Mouse (Mus musculus): Measurements from ENCODE around the gene Nrxn3. TPM values are rescaled to one million over a fixed set of nuclear protein-coding genes. Genes with fewer than 3 reads are reported as not detected.

The Nrxn3 gene
- polyA plus RNA-seq, 1 experiment, result 0.19 TPM

GRCm38 (mm10) chr12:89148974-89149411 lies 426.3 kb downstream of the Nrxn3 start:
- TF ChIP-seq CTCF (IDR thresholded peaks at IDR 0.05; ENCODE audit: borderline replicate concordance, control insufficient read depth, extremely low read depth, insufficient read depth, low read length, poor library complexity) (no peak), POLR2A (IDR thresholded peaks at IDR 0.05; ENCODE audit: control insufficient read depth, extremely low read depth, insufficient read depth, low read length, poor library complexity) (no peak)
- Histone ChIP-seq H3K36me3 (ENCODE audit: control insufficient read depth, insufficient read depth, low read length) (no peaks in the 10 kb centered on the region), H3K4me1 (replicated peaks; ENCODE audit: control insufficient read depth, insufficient read depth, low read length) (no peaks in the 10 kb centered on the region), H3K4me3 (ENCODE audit: control insufficient read depth, insufficient read depth, low read length) (no peak overlapping the region), H3K27ac (ENCODE audit: control insufficient read depth, insufficient read depth, low read length) (no peak overlapping the region), H3K27me3 (ENCODE audit: control insufficient read depth, insufficient read depth, low read length) (no peaks in the 10 kb centered on the region)
- DNase-seq, result no peak
- WGBS, result 37% methylated on average over 3 of the region's 3 CpGs

GRCm38 (mm10) chr12:89149455-89149854 lies 426.8 kb downstream of the Nrxn3 start:
- no peak overlapping the region for H3K27ac ChIP-seq (ENCODE audit: control insufficient read depth, insufficient read depth, low read length)
- no peaks in the 10 kb centered on the region for H3K36me3 ChIP-seq (ENCODE audit: control insufficient read depth, insufficient read depth, low read length)
- 84% methylated on average over 2 of the region's 2 CpGs for WGBS
- no peaks in the 10 kb centered on the region for H3K4me1 ChIP-seq (replicated peaks; ENCODE audit: control insufficient read depth, insufficient read depth, low read length)
- no peaks in the 10 kb centered on the region for H3K27me3 ChIP-seq (ENCODE audit: control insufficient read depth, insufficient read depth, low read length)
- no peak overlapping the region for H3K4me3 ChIP-seq (ENCODE audit: control insufficient read depth, insufficient read depth, low read length)
- no peak for DNase-seq
- no peak for TF ChIP-seq CTCF (IDR thresholded peaks at IDR 0.05; ENCODE audit: borderline replicate concordance, control insufficient read depth, extremely low read depth, insufficient read depth, low read length, poor library complexity)
- TF ChIP-seq POLR2A (IDR thresholded peaks at IDR 0.05; ENCODE audit: control insufficient read depth, extremely low read depth, insufficient read depth, low read length, poor library complexity), result no peak

- DNase-seq, result no peak
- H3K27me3 ChIP-seq (ENCODE audit: control insufficient read depth, insufficient read depth, low read length), result no peaks in the 10 kb centered on the region
- WGBS, result 87% methylated on average over 9 of the region's 9 CpGs
- H3K4me1 ChIP-seq (replicated peaks; ENCODE audit: control insufficient read depth, insufficient read depth, low read length), result no peaks in the 10 kb centered on the region
- TF ChIP-seq CTCF (IDR thresholded peaks at IDR 0.05; ENCODE audit: borderline replicate concordance, control insufficient read depth, extremely low read depth, insufficient read depth, low read length, poor library complexity), result no peak
- TF ChIP-seq POLR2A (IDR thresholded peaks at IDR 0.05; ENCODE audit: control insufficient read depth, extremely low read depth, insufficient read depth, low read length, poor library complexity), result no peak
- H3K27ac ChIP-seq (ENCODE audit: control insufficient read depth, insufficient read depth, low read length), result no peak overlapping the region
- H3K36me3 ChIP-seq (ENCODE audit: control insufficient read depth, insufficient read depth, low read length), result no peaks in the 10 kb centered on the region
- no peak overlapping the region for H3K4me3 ChIP-seq (ENCODE audit: control insufficient read depth, insufficient read depth, low read length)
Observed at GRCm38 (mm10) chr12:89156086-89156757, 433.5 kb downstream of the Nrxn3 start.

- Histone ChIP-seq H3K36me3 (ENCODE audit: control insufficient read depth, insufficient read depth, low read length) (no peaks in the 10 kb centered on the region), H3K4me1 (replicated peaks; ENCODE audit: control insufficient read depth, insufficient read depth, low read length) (no peaks in the 10 kb centered on the region), H3K27me3 (ENCODE audit: control insufficient read depth, insufficient read depth, low read length) (no peaks in the 10 kb centered on the region), H3K4me3 (ENCODE audit: control insufficient read depth, insufficient read depth, low read length) (no peak overlapping the region), H3K27ac (ENCODE audit: control insufficient read depth, insufficient read depth, low read length) (no peak overlapping the region)
- no peak for DNase-seq
- WGBS, result 80% methylated on average over 8 of the region's 8 CpGs
- TF ChIP-seq CTCF (IDR thresholded peaks at IDR 0.05; ENCODE audit: borderline replicate concordance, control insufficient read depth, extremely low read depth, insufficient read depth, low read length, poor library complexity) (no peak), POLR2A (IDR thresholded peaks at IDR 0.05; ENCODE audit: control insufficient read depth, extremely low read depth, insufficient read depth, low read length, poor library complexity) (no peak)
Observed at GRCm38 (mm10) chr12:89159353-89159752, 436.7 kb downstream of the Nrxn3 start.

- Histone ChIP-seq H3K27me3 (ENCODE audit: control insufficient read depth, insufficient read depth, low read length) (no peaks in the 10 kb centered on the region), H3K36me3 (ENCODE audit: control insufficient read depth, insufficient read depth, low read length) (no peaks in the 10 kb centered on the region), H3K4me3 (ENCODE audit: control insufficient read depth, insufficient read depth, low read length) (no peak overlapping the region), H3K4me1 (replicated peaks; ENCODE audit: control insufficient read depth, insufficient read depth, low read length) (no peaks in the 10 kb centered on the region), H3K27ac (ENCODE audit: control insufficient read depth, insufficient read depth, low read length) (no peak overlapping the region)
- DNase-seq, result no peak
- TF ChIP-seq CTCF (IDR thresholded peaks at IDR 0.05; ENCODE audit: borderline replicate concordance, control insufficient read depth, extremely low read depth, insufficient read depth, low read length, poor library complexity), result no peak
- no peak for TF ChIP-seq POLR2A (IDR thresholded peaks at IDR 0.05; ENCODE audit: control insufficient read depth, extremely low read depth, insufficient read depth, low read length, poor library complexity)
- 90% methylated on average over 12 of the region's 12 CpGs for WGBS
Observed at GRCm38 (mm10) chr12:89174306-89175159, 451.9 kb downstream of the Nrxn3 start.

GRCm38 (mm10) chr12:89179970-89180666 lies 457.4 kb downstream of the Nrxn3 start:
- H3K4me3 ChIP-seq (ENCODE audit: control insufficient read depth, insufficient read depth, low read length), result no peak overlapping the region
- TF ChIP-seq CTCF (IDR thresholded peaks at IDR 0.05; ENCODE audit: borderline replicate concordance, control insufficient read depth, extremely low read depth, insufficient read depth, low read length, poor library complexity) (no peak), POLR2A (IDR thresholded peaks at IDR 0.05; ENCODE audit: control insufficient read depth, extremely low read depth, insufficient read depth, low read length, poor library complexity) (no peak)
- no peaks in the 10 kb centered on the region for H3K27me3 ChIP-seq (ENCODE audit: control insufficient read depth, insufficient read depth, low read length)
- H3K4me1 ChIP-seq (replicated peaks; ENCODE audit: control insufficient read depth, insufficient read depth, low read length), result no peaks in the 10 kb centered on the region
- WGBS, result 50% methylated on average over 13 of the region's 13 CpGs
- no peak overlapping the region for H3K27ac ChIP-seq (ENCODE audit: control insufficient read depth, insufficient read depth, low read length)
- H3K36me3 ChIP-seq (ENCODE audit: control insufficient read depth, insufficient read depth, low read length), result no peaks in the 10 kb centered on the region
- DNase-seq, result no peak

Measured in thymus, adult 2 months (tissue).